In genomic region chr1:133083003-133083546, GRCm38 (mm10) we compare ENCODE assay signal across 16 mouse cellular contexts. TPM values are rescaled to one million over a fixed set of nuclear protein-coding genes. Genes with fewer than 3 reads are reported as not detected.
A peak's percentile ranks its signal among the peaks of the same experiment; 100 is the strongest.
DNase-seq lines count a peak whose midpoint lies in the region; ATAC-seq and TF ChIP-seq lines count a peak whose summit lies in the region.
"Had no signal": no experiment of that assay in that cellular context is flagged by ENCODE, and none has a peak within 500 bp of the region (broad histone marks: within the 10 kb centered on the region; RNA-seq: fewer than 3 reads in every experiment).

No protein-coding gene starts in this region.

- H3K4me3 ChIP-seq in CH12.LX (replicated peaks in 1 of 3; ENCODE audit: low read depth in 2 of 3, low read length in 2 of 3, poor library complexity in 1 of 3), result peak overlapping the region in 2 of 3 experiments; percentile 39 to 47
- no peak overlapping the region for H3K4me3 ChIP-seq in intestine, embryonic 14.5 days (ENCODE audit: low read depth, low read length)
- H3K4me3 ChIP-seq in small intestine, adult 2 months (ENCODE audit: low read depth, low read length), result no peak overlapping the region
- H3K4me3 ChIP-seq: embryonic facial prominence, embryonic 12.5 days; hindbrain, embryonic 15.5 days; lung, embryonic 15.5 days; midbrain, embryonic 13.5 days had no signal

- H3K9ac ChIP-seq in CH12.LX (ENCODE audit: insufficient read depth, low read depth), result peak overlapping the region; percentile 49; the same call in 1 of the 2 replicates
- H3K9ac ChIP-seq in intestine, embryonic 14.5 days (ENCODE audit: low read length), result no peak overlapping the region
- H3K9ac ChIP-seq: embryonic facial prominence, embryonic 12.5 days; hindbrain, embryonic 15.5 days; lung, embryonic 15.5 days; midbrain, embryonic 13.5 days had no signal

- 91% methylated on average over 5 of the region's 5 CpGs for WGBS in intestine, embryonic 14.5 days
- 49% methylated on average over 5 of the region's 5 CpGs for WGBS in small intestine, adult 2 months

- peaks cover 41 to 73% of the 10 kb centered on the region in 2 experiments for H3K36me3 ChIP-seq in CH12.LX (replicated peaks in 1 of 2; ENCODE audit: control insufficient read depth in 1 of 2, insufficient read depth in 1 of 2, low read length in 1 of 2)
- peaks cover 27% of the 10 kb centered on the region for H3K36me3 ChIP-seq in intestine, embryonic 14.5 days (ENCODE audit: control insufficient read depth, insufficient read depth, low read length)
- peaks cover 44% of the 10 kb centered on the region for H3K36me3 ChIP-seq in small intestine, adult 2 months (ENCODE audit: control insufficient read depth, insufficient read depth, low read length)
- H3K36me3 ChIP-seq: lung, embryonic 15.5 days had no signal

- H3K27me3 ChIP-seq in CH12.LX (replicated peaks), result no peaks in the 10 kb centered on the region
- no peaks in the 10 kb centered on the region for H3K27me3 ChIP-seq in intestine, embryonic 14.5 days (replicated peaks; ENCODE audit: control insufficient read depth, insufficient read depth, low read length)
- no peaks in the 10 kb centered on the region for H3K27me3 ChIP-seq in small intestine, adult 2 months (ENCODE audit: control insufficient read depth, insufficient read depth, low read length)
- H3K27me3 ChIP-seq: embryonic facial prominence, embryonic 12.5 days; hindbrain, embryonic 15.5 days; lung, embryonic 15.5 days; midbrain, embryonic 13.5 days; Patski had no signal

- ATAC-seq in intestine, embryonic 14.5 days (replicated peaks; ENCODE audit: low FRiP score, low TSS enrichment, low read depth), result no peak
- ATAC-seq: midbrain, embryonic 13.5 days; Patski had no signal

- H3K27ac ChIP-seq in CH12.LX (ENCODE audit: insufficient read depth, low read depth), result peak overlapping the region; percentile 100
- 0 out of 2 replicates have a peak overlapping the region, but pooled peaks have one; percentile 17 for H3K27ac ChIP-seq in intestine, embryonic 14.5 days (ENCODE audit: low read depth)
- H3K27ac ChIP-seq in small intestine, adult 2 months (ENCODE audit: insufficient read depth, low read depth, low read length), result peak overlapping the region; percentile 100
- H3K27ac ChIP-seq: embryonic facial prominence, embryonic 12.5 days; hindbrain, embryonic 15.5 days; midbrain, embryonic 13.5 days had no signal

- peaks cover 47 to 91% of the 10 kb centered on the region in 2 experiments for H3K4me1 ChIP-seq in CH12.LX (ENCODE audit: control insufficient read depth in 1 of 2, insufficient read depth in 2 of 2)
- peaks cover under 1% of the 10 kb centered on the region; the same call in 1 of the 2 replicates for H3K4me1 ChIP-seq in intestine, embryonic 14.5 days (replicated peaks; ENCODE audit: control insufficient read depth, insufficient read depth, low read length)
- peaks cover 27% of the 10 kb centered on the region for H3K4me1 ChIP-seq in small intestine, adult 2 months (ENCODE audit: control insufficient read depth, insufficient read depth, insufficient read length, low read length)

- TF ChIP-seq POLR2A in CH12.LX (IDR thresholded peaks at IDR 0.05; ENCODE audit: low read depth, low read length), result peak; percentile 43
- peak; percentile 24; the same call in 1 of the 2 replicates for TF ChIP-seq POLR2A in small intestine, adult 2 months (IDR thresholded peaks at IDR 0.05; ENCODE audit: low read depth, low read length)

- TF ChIP-seq RAD21 in CH12.LX (IDR thresholded peaks at IDR 0.05; ENCODE audit: low read depth, low read length), result no peak; the same call in 1 of the 2 replicates

- peak; percentile 90 for DNase-seq in heart, adult 11 months
- no peak for DNase-seq in heart, postnatal 4 days
- DNase-seq in CH12.LX (ENCODE audit: extremely low read depth), result peak; percentile 96
- DNase-seq in intestine, embryonic 14.5 days (ENCODE audit: low spot score), result no peak
- no peak for DNase-seq in layer of hippocampus, postnatal 36 days
- DNase-seq in cerebellum, postnatal 10 days, result no peak
- DNase-seq in embryo, embryonic 10.5 days (ENCODE audit: low spot score), result no peak
- DNase-seq: adrenal gland, postnatal 25 days; cerebellum, adult 2 months; thymus, postnatal 25 days had no signal

- H3K4me2 ChIP-seq in CH12.LX (ENCODE audit: insufficient read depth, low read depth, poor library complexity, severe bottlenecking), result peak overlapping the region; percentile 65
- no peak overlapping the region for H3K4me2 ChIP-seq in intestine, embryonic 14.5 days (ENCODE audit: low read length)
- H3K4me2 ChIP-seq: embryonic facial prominence, embryonic 12.5 days; hindbrain, embryonic 15.5 days; lung, embryonic 15.5 days; midbrain, embryonic 13.5 days had no signal

- H3K79me2 ChIP-seq in CH12.LX (replicated peaks; ENCODE audit: control insufficient read depth, extremely low read depth, insufficient read depth, poor library complexity, severe bottlenecking), result 0 out of 2 replicates have a peak, but pooled peaks cover under 1% of the 10 kb centered on the region

- dilution Hi-C loops in CH12.LX (cut with MboI; ENCODE audit: extremely low pct_ligation_motif_present, extremely low pct_unique_long_range_greater_than_20kb, low sequenced_read_pairs), result no loop called here

- TF ChIP-seq CTCF in CH12.LX (conservative IDR thresholded peaks at IDR 0.05 in 1 of 2, IDR thresholded peaks at IDR 0.05 in 1 of 2; ENCODE audit: low read depth in 2 of 2, low read length in 2 of 2), result no peak
- TF ChIP-seq CTCF in small intestine, adult 2 months (IDR thresholded peaks at IDR 0.05; ENCODE audit: extremely low read depth, insufficient read length, insufficient replicate concordance, low read depth, low read length), result no peak

- TF ChIP-seq EP300 in CH12.LX (IDR thresholded peaks at IDR 0.05; ENCODE audit: low read length), result peak; percentile 99

- no peaks in the 10 kb centered on the region for H3K9me3 ChIP-seq in CH12.LX (replicated peaks; ENCODE audit: low read length)
- no peaks in the 10 kb centered on the region for H3K9me3 ChIP-seq in intestine, embryonic 14.5 days (ENCODE audit: control insufficient read depth, low read length)
- H3K9me3 ChIP-seq: embryonic facial prominence, embryonic 12.5 days; hindbrain, embryonic 15.5 days; lung, embryonic 15.5 days; midbrain, embryonic 13.5 days had no signal

- in situ Hi-C loops in CH12.LX (cut with MboI; ENCODE audit: low pct_ligation_motif_present, low pct_unique_long_range_greater_than_20kb, low sequenced_read_pairs), result no loop called here

TF ChIP-seq in CH12.LX, 34 proteins besides CTCF, POLR2A, EP300 and RAD21 (continues in another document):
- TF ChIP-seq ELF1 (IDR thresholded peaks at IDR 0.05; ENCODE audit: low read depth, low read length) (peak; percentile 68; the same call in 1 of the 2 replicates), GABPA (IDR thresholded peaks at IDR 0.05; ENCODE audit: insufficient replicate concordance, low read depth, low read length) (no peak), MAFK (IDR thresholded peaks at IDR 0.05; ENCODE audit: insufficient replicate concordance, low read length) (peak; percentile 81), TBP (conservative IDR thresholded peaks at IDR 0.05; ENCODE audit: low read depth, low read length) (peak; percentile 64; the same call in 1 of the 2 replicates), ZMIZ1 (IDR thresholded peaks at IDR 0.05; ENCODE audit: low read depth, low read length) (0 out of 2 replicates have a peak, but pooled peaks have one; percentile 63), PAX5 (IDR thresholded peaks at IDR 0.05; ENCODE audit: low read length) (no peak), ZNF384 (IDR thresholded peaks at IDR 0.05; ENCODE audit: low read depth, low read length) (no peak), RCOR1 (conservative IDR thresholded peaks at IDR 0.05; ENCODE audit: low read depth, low read length) (peak; percentile 87; the same call in 1 of the 2 replicates), NRF1 (IDR thresholded peaks at IDR 0.05; ENCODE audit: low read depth, low read length) (0 out of 2 replicates have a peak, but pooled peaks have one; percentile 20), JUN (IDR thresholded peaks at IDR 0.05; ENCODE audit: insufficient read depth, low read depth, low read length) (peak; percentile 70), KAT2A (IDR thresholded peaks at IDR 0.05; ENCODE audit: insufficient replicate concordance, low read length) (0 out of 2 replicates have a peak, but pooled peaks have one; percentile 51), UBTF (IDR thresholded peaks at IDR 0.05; ENCODE audit: low read depth, low read length) (no peak), CHD1 (IDR thresholded peaks at IDR 0.05; ENCODE audit: low read depth, low read length) (no peak), JUND (conservative IDR thresholded peaks at IDR 0.05; ENCODE audit: low read depth, low read length) (peak; percentile 82), TCF12 (IDR thresholded peaks at IDR 0.05; ENCODE audit: low read depth, low read length) (peak; percentile 97), SMC3 (IDR thresholded peaks at IDR 0.05; ENCODE audit: low read depth, low read length) (no peak; the same call in 1 of the 2 replicates), CHD2 (IDR thresholded peaks at IDR 0.05; ENCODE audit: low read length) (peak; percentile 61; the same call in 1 of the 2 replicates)

RNA-seq across cellular contexts. Expression of gene Pik3c2b, which starts 37.6 kb away (rescaled TPM):
- total RNA-seq in heart, postnatal 4 days (2021), result 10 to 100 TPM; 29.8 to 30.8 TPM
- total RNA-seq in CH12.LX (2012; rRNA removed) (15.9 and 16.5 TPM in 2 replicates), CH12.LX (2014; rRNA removed) (7.2 and 8.7 TPM in 2 replicates)
- 9.2 and 12.0 TPM in 2 replicates for polyA plus RNA-seq in CH12.LX (2012; ENCODE audit: insufficient read length, low read depth)
- 9.8 and 11.4 TPM in 2 replicates for polyA plus RNA-seq in intestine, embryonic 14.5 days (2014; fragmentation: Nextera tagmentation; extraction: Ambion mirVana)
- 13.2 and 23.9 TPM in 2 replicates for polyA plus RNA-seq in small intestine, adult 2 months (2012; rRNA removed)
- 10 to 100 TPM; 14.7 to 16.2 TPM for total RNA-seq in layer of hippocampus, postnatal 36 days (2021)

RNA-seq across cellular contexts. Expression of gene Ppp1r15b, which starts 47.9 kb away (rescaled TPM):
- total RNA-seq in heart, postnatal 4 days (2021), result 10 to 100 TPM; 41.6 to 44.4 TPM
- total RNA-seq in CH12.LX (2012; rRNA removed) (47.6 and 50.6 TPM in 2 replicates), CH12.LX (2014; rRNA removed) (46.7 and 47.5 TPM in 2 replicates)
- polyA plus RNA-seq in CH12.LX (2012; ENCODE audit: insufficient read length, low read depth), result 31.4 and 33.1 TPM in 2 replicates
- polyA plus RNA-seq in intestine, embryonic 14.5 days (2014; fragmentation: Nextera tagmentation; extraction: Ambion mirVana), result 50.6 and 54.4 TPM in 2 replicates
- 26.7 and 43.3 TPM in 2 replicates for polyA plus RNA-seq in small intestine, adult 2 months (2012; rRNA removed)
- 10 to 100 TPM; 42.5 to 44.2 TPM for total RNA-seq in layer of hippocampus, postnatal 36 days (2021)

RNA-seq across cellular contexts. Expression of gene Mdm4, which starts 52.7 kb away (rescaled TPM):
- total RNA-seq in heart, postnatal 4 days (2021), result 10 to 100 TPM; 55.1 to 59.8 TPM
- total RNA-seq in CH12.LX (2012; rRNA removed), result 84.5 and 107 TPM in 2 replicates
- 66.5 and 68.3 TPM in 2 replicates for total RNA-seq in CH12.LX (2014; rRNA removed)
- polyA plus RNA-seq in CH12.LX (2012; ENCODE audit: insufficient read length, low read depth), result 78.9 and 79.0 TPM in 2 replicates
- 49.7 TPM in 2 replicates for polyA plus RNA-seq in intestine, embryonic 14.5 days (2014; fragmentation: Nextera tagmentation; extraction: Ambion mirVana)
- 6.1 and 11.2 TPM in 2 replicates for polyA plus RNA-seq in small intestine, adult 2 months (2012; rRNA removed)
- 100 to 1,000 TPM in 1 of 2 experiments, 10 to 100 TPM in 1; 86.0 to 101 TPM for total RNA-seq in layer of hippocampus, postnatal 36 days (2021)

Comparison
In these comparisons a context has a peak if more than half of its experiments do, and no peak if none do; other contexts are left out.
1. DNase-seq: peak in heart, adult 11 months (single experiment) and CH12.LX (single experiment); none in heart, postnatal 4 days (single experiment), intestine, embryonic 14.5 days (single experiment), layer of hippocampus, postnatal 36 days (0 of 2), cerebellum, postnatal 10 days (0 of 2) and embryo, embryonic 10.5 days (single experiment).
2. H3K27ac ChIP-seq: peak in every context shown above with its lines; median percentile 100 in CH12.LX; 100 in small intestine, adult 2 months; 17 in intestine, embryonic 14.5 days.
3. H3K4me3 ChIP-seq: peak in CH12.LX (2 of 3); none in intestine, embryonic 14.5 days (single experiment) and small intestine, adult 2 months (single experiment).